Mouse (Mus musculus): ENCODE measurements around the gene Anln.
A peak's percentile ranks its signal among the peaks of the same experiment; 100 is the strongest.
"Not testable (repeated sequence)": the region's sequence is repeated elsewhere in the genome, so short reads cannot be mapped to it uniquely, and the experiment has no call there.

Anln gene

GRCm38 (mm10) chr9:22389021-22389476 is at the start of gene Anln:
Gene Anln, minus strand, starts transcription at chr9:22389188.
- peak; percentile 58 for DNase-seq (ENCODE audit: extremely low spot score, low read depth, low spot score)

DNA sequence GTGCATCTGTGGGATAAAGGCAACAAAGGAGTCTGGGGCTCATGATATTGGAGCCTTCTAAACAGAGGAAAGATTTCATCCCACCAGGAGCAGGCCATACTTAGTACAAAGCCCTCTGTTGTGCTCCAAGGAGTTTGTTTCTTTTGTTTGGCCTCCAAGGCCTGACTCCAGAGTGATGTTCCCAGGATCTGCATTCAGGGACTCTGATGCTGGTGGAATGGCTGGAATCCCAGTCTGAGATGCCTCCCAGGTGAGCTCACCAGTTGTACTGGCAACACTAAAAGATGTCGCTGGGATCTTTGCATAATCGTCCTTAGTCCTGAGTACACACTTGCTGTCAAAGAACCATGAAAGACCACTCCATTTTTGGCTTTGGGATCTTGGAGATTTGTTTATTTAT is 45.1 kb upstream of the Anln start:
- no peak for DNase-seq (ENCODE audit: extremely low spot score, low read depth, low spot score)

- no peak for DNase-seq (ENCODE audit: extremely low spot score, low read depth, low spot score)
These were observed 44.2 kb upstream of the Anln start for GRCm38 (mm10) chr9:22433221-22433620.

DNA sequence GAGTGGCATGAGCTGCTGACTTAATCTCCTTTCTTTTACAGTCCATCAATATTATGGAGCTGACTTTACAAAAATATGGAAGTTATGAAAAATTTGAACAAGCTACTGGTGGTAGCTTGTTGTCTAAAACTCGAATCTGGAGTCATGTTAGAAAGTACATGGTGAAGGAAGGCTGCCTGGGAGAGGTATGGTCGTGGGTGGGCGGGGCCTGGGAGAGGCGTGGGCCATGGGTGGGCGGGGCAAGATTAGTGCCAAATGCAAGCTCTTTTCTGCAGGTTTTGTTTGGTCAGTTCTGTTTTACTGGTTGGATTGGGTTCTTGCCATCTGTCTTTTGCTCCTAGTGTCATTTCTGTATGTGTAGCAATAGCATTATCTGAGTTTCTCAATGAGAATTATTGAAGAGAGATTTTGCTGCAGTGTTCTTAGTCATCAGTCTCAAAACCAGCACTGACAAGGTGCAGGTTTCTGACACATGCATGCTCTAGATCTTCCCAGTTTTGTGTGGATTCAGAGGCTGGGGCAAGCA is 41.4 kb upstream of the Anln start:
- DNase-seq (ENCODE audit: extremely low spot score, low read depth, low spot score) = no peak

DNA sequence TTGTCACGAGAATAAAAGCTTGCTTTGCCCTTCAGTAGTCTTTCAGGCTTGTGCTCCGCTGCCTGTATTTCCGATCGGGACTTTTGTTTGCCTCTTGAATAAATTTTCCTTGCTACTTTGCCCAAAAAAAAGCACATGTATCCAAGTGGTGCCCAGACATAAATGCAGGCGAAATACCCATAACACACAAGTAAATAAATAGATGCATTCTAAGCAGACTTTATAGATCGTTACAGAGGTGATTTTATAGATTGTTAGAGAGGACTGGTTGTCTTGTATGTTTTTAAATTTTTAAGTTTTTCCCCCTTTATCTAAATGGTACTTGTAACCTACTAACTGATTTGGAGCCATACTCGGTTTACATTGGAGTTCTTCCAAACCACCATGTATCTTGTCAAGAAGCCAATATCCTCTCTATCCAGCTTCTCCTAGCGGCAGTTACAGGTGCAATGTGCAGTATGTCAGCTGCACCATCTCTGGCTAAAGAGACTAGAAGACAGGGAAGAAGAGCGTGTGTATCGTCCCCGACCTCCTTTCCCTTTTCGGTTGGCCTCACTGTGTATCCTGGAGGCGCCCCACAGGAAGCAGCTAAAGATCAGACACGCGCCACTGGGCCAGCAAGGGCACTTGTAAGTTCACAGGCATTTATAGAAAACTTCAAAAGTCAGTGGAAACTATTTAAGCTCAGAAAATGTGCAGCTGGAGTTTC is 40.7 kb upstream of the Anln start:
- DNase-seq (ENCODE audit: extremely low spot score, low read depth, low spot score) = no peak

DNA sequence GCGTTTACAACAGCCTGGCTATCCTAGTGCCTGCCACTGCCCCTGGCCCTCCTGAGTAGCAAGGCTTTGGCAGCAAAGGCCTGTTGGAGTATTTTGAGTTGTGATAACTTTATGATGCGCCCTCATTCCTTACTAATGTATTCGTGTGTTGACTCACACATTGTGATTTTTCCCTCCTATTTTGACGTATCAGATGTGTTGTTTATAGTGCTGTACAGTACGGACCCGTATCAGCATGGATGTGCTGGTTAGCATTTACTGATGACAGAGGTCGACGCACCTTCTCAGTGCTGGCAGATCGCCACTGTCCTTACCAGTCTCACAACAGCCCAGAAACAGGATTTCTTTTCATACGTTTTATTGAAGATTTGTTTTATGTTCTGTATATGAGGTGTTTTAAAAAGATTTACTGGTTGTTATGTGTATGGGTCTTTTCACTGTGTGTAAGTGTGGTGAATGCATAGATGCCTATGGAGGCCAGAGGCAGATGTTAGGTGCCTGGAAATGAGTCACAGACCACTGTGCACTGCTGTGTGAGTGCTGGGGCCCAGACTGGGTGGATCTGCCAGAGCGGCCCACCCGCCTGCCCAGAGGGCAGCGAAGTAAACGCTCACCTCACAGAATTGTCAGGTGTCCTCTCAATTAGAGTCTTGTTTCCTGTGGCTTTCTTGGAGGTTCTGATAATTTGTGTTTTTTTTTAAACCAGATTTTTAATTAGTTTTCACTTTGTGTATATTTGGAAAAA is 39.9 kb upstream of the Anln start:
- DNase-seq (ENCODE audit: extremely low spot score, low read depth, low spot score) = no peak

DNA sequence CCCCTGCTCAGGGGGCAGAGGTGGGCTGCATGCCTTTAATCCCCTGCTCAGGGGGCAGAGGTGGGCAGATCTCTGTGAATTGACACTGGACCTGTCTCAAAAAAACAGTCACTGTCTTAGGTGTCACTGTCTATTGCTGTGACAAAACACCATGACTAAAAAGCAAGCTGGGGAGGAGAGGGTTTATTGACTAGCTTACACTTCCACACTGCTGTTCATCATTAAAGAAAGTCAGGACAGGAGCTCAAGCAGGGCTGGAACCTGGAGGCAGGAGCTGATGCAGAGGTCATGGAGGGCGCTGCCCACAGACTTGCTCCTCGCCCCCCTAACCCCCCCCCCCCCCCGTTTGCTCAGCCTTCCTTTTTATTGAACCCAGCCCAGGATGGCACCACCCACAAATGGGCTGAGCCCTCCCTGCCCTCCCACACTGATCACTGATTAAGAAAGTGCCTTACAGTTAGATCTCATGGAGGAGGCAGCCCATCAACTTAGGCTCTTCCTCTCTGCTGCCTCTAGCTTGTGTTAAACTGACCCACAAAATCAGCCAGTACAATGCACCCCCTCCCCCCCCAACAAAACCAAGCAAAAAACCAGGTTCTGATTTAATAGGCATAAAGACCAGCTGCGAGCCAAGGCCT is 39.2 kb upstream of the Anln start:
- no peak for DNase-seq (ENCODE audit: extremely low spot score, low read depth, low spot score)

GRCm38 (mm10) chr9:22424719-22425118 is 35.7 kb upstream of the Anln start:
- DNase-seq (ENCODE audit: extremely low spot score, low read depth, low spot score) = no peak

DNA sequence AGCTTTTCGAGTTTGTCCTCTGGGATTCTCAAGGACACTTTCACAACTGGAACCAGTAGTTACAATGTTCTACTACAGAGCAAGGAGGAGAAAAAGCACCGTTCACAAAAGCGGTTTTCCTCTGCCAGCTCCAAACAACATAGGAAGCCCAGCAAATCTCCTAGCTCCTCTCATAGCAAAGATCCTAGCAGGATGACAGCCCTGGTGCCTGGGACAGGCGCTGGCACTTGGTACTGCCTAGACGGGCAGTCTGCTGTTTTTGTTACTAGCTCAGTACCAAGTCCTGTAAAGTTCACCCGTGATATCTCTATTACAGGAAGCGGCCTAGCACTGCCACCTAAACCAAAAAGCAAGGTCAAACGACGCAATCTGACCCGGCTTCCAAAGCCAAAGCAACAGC is 35.2 kb upstream of the Anln start:
- no peak for DNase-seq (ENCODE audit: extremely low spot score, low read depth, low spot score)

GRCm38 (mm10) chr9:22423507-22423906 is 34.5 kb upstream of the Anln start:
- DNase-seq (ENCODE audit: extremely low spot score, low read depth, low spot score) = no peak

DNA sequence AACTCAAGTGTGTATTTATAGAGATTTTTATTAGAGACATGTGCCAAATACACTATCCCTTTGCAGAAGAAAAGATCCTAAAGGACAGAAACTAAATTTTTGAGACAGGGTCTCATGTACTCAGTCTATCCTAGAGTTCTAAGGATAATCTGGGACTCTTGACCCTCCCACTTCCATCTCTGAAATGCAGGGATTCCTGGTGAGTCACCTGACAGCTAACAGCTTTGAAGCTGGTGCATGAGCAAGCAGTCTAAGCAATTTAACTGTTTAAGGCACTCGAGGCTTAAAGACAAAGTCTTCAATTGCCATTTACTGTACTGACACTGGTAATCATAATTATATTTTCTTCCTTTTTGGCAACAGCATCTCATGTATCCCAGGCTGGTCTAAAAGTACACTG is 33.6 kb upstream of the Anln start:
- no peak for DNase-seq (ENCODE audit: extremely low spot score, low read depth, low spot score)

GRCm38 (mm10) chr9:22420491-22420890 is 31.5 kb upstream of the Anln start:
- DNase-seq (ENCODE audit: extremely low spot score, low read depth, low spot score) = no peak

DNA sequence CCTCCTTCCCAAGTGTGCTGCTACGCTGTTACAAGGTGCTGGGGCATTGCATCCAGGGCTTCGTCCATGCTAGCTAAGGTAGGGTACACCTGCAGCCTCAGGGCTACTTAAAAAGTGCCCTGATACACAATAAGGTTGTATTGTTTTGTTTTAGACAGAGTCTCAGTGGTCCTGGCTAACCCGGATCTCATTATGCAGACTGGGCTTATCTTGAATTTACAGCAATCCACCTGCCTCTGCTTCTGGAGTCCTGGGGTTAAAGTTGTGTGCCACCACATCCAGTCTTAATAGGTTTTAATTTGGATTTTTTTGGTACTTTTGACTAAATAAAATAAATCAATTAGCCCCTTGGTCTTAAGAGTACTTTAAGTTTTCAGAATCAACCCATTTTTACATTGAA is 30.9 kb upstream of the Anln start:
- no peak for DNase-seq (ENCODE audit: extremely low spot score, low read depth, low spot score)

GRCm38 (mm10) chr9:22417547-22417946 is 28.6 kb upstream of the Anln start:
- DNase-seq (ENCODE audit: extremely low spot score, low read depth, low spot score) = no peak

- DNase-seq (ENCODE audit: extremely low spot score, low read depth, low spot score) = no peak
These were observed 27.2 kb upstream of the Anln start for GRCm38 (mm10) chr9:22416187-22416586.

DNA sequence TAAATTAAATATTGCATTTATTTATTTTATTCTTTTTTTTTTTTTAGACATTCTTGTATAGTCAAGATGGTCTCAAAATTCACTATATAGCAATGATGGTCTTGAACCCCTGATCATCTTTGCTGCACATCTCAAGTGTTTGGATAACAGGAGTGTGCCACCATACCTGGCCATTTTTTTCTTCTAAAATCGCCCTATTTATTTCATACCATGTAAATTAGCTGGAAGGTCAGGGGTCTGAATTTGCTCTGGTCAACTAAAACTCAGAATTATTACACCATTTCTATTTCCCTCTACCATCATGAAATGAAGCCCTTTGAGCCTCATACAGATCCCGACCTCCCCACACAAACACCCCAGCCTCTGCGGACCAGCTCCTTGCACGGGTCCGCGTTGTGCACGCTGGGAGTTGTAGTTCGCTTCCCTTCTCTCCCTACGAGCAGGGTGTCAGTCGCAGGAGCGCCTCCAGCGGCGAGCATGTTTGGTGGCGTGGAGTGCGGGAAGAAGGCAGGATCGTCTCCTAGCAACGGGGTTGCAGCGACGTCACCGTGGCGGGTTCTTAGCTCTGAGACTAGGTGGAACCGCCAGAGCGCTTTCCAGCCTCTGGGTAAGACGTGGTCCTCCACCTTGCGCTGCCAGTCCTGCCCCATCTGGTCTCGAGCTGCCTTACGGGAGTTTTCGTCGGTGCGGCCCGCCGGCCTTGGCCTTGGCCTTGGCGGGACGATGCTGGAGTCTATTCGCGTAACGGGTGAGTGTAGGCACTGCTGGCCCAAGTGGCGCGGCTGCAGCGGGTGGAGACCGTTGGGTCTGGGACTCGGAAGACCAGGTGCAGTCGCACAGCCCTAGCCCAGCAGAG is 22.2 kb upstream of the Anln start, which contains the start of gene 9530077C05Rik:
Gene 9530077C05Rik, plus strand, starts transcription at position 512 of the 856 bp plus-strand sequence.
- peak; percentile 96 for DNase-seq (ENCODE audit: extremely low spot score, low read depth, low spot score)

DNA sequence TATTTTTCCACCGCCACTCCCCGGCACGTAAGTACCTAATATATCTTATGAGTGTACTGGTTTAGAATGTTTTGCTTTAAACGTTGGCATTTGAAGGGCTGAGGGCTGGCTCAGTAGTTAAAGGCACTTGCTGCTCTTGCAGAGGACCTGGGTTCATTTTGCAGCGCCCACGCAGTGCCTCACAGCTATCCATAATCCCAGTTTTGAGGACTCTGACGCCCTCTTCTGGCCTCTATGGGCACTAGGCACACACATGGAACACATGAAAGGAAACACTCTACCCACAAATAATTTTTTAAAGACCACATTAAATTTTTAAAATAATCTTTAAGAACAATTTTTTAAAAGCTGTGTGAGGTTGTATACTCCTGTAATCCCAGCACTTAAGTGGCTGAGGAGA is 20.5 kb upstream of the Anln start:
- no peak for DNase-seq (ENCODE audit: extremely low spot score, low read depth, low spot score)

DNA sequence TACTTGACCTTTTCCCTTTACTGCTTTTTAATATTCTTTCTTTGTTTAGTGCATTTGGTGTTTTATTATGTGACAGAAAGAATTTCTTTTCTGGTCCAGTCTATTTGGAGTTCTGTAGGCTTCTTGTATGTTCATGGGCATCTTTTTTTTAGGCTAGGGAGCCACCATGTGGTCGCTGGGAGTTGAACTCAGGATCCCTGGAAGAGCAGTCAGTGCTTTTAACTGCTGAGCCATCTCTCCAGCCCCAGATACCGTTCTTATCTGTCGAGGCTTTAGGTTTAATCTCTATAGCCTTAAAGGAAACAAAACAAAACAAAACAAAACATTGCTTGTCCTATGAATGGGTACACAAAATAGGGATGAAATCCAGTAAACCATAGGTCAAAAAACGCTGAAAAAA is 19.4 kb upstream of the Anln start:
- not testable (repeated sequence) for DNase-seq (ENCODE audit: extremely low spot score, low read depth, low spot score)

GRCm38 (mm10) chr9:22407633-22408032 is 18.6 kb upstream of the Anln start:
- not testable (repeated sequence) for DNase-seq (ENCODE audit: extremely low spot score, low read depth, low spot score)

DNA sequence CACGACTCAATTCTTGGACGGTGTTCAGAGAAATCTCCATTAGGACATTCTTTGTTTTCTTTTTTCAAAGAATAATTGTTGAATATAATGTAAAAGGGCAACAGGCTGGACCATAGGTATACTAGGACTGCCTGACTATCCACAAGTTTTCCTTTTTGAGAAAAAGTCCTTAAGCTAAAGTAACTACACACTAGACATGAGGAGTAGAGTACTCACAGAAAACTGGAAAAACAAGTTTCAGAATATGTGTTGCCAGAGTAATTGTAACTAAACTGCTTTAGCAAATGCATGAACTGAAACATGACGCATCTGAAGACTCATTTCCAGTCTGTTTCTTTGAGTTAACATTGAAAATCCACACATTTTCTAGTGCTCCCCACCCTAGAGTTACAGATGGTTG is 16.4 kb upstream of the Anln start:
- DNase-seq (ENCODE audit: extremely low spot score, low read depth, low spot score) = no peak

GRCm38 (mm10) chr9:22403501-22403900 is 14.5 kb upstream of the Anln start:
- not testable (repeated sequence) for DNase-seq (ENCODE audit: extremely low spot score, low read depth, low spot score)
